Mouse (Mus musculus) lung, adult 18-20 months (tissue): ENCODE measurements around the gene Gm49601.

Experiments used
- DNase-seq, 2 experiments: peaks; one replicate each; pipeline ENCODE4 v3.0.0; 2022; ENCODE audit warnings: mixed read lengths in 2 of 2

Gene Gm49601

GRCm38 (mm10) chr16:18581050-18581622, 45.1 kb downstream of the Gm49601 start:
- peak in 1 of 2 experiments; percentile 36 for DNase-seq

DNA sequence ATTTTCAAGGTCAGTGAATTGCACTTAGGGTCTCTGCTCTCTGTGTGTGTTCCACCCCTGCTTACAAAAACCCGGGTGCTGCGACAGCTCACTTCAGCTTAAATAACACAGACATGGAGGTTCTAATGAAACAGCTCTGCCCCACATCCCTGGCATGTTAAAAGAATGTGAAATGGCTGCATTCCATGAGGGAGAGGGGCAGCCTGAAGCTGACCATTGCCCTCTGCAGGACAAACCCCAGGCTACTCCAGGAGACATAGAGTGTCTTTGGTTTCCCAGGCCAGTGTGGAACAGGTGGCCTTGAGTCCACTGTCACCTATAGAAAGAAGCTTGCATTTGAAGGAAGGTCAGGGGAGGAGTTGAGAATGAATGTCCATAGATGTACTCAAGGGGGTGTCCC, 45.8 kb downstream of the Gm49601 start:
- no peak for DNase-seq

- no peak for DNase-seq
These were observed 48.5 kb downstream of the Gm49601 start for GRCm38 (mm10) chr16:18577599-18578160.

- no peak for DNase-seq
These were observed 49.2 kb downstream of the Gm49601 start for GRCm38 (mm10) chr16:18577071-18577470.

DNA sequence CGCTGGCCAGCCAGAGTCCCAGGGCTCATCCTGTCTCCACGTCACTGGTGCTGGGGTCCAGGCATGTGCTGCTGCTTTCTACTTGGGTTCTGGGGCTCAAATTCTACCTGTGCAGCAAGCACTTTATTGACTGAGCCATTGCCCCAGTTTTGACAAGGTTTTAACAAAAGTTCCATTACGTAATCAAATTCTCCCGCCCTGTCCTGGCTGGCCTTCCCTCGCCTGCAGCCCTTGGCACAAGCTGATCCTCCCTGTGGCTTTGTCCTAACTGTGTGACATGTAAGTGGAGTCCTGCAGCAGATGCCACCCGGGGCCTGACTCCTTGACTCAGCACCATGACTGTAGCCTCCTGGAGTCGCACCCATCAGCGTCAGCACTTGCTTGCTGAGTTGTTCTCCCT, 52.0 kb downstream of the Gm49601 start:
- DNase-seq = peak in 1 of 2 experiments; percentile 46
